Mouse (Mus musculus): Measurements from ENCODE around the gene Mcm3. TPM values are rescaled to one million over a fixed set of nuclear protein-coding genes. Genes with fewer than 3 reads are reported as not detected.

Mcm3 gene
- 10 to 100 TPM; 22.7 to 98.5 TPM for polyA plus RNA-seq (2012; fragmentation: generic; extraction: Trizol)

GRCm38 (mm10) chr1:20819771-20820605, at the start of gene Mcm3:
Gene Mcm3 (minus strand): TSS chr1:20820312.

GRCm38 (mm10) chr1:20790517-20790916, 29.6 kb downstream of the Mcm3 start, which contains the start of gene Il17f:
Gene Il17f (minus strand): TSS chr1:20790617.

Other genes starting within 250 kb of the Mcm3 start
- gene Pkhd1, start 202.2 kb downstream of the Mcm3 start, polyA plus RNA-seq (2012; fragmentation: generic; extraction: Trizol) = under 1 TPM in 1 of 2 experiments, not detected in 1; under 0.01 TPM
- gene Il17a, start 89.4 kb downstream of the Mcm3 start, polyA plus RNA-seq (2012; fragmentation: generic; extraction: Trizol) = not detected
- gene Il17f, start 29.7 kb downstream of the Mcm3 start, polyA plus RNA-seq (2012; fragmentation: generic; extraction: Trizol) = under 1 TPM in 1 of 2 experiments, not detected in 1; 0.12 TPM
- 1 to 10 TPM in 1 of 2 experiments, under 1 TPM in 1; 0.11 to 2.8 TPM for gene Paqr8, start 70.3 kb upstream of the Mcm3 start, polyA plus RNA-seq (2012; fragmentation: generic; extraction: Trizol)
- 1 to 10 TPM in 1 of 2 experiments, under 1 TPM in 1; 0.19 to 2.3 TPM for gene Efhc1, start 131.3 kb upstream of the Mcm3 start, polyA plus RNA-seq (2012; fragmentation: generic; extraction: Trizol)